Mouse (Mus musculus): ENCODE data around the gene Cand2. TPM values are rescaled to one million over a fixed set of nuclear protein-coding genes. Genes with fewer than 3 reads are reported as not detected.

Cand2 gene
- total RNA-seq, 2 experiments from 2014 or later = 23.4 to 24.2 TPM

- DNase-seq (ENCODE audit: low spot score in 2 of 2) = peak in 1 of 2 experiments; percentile 52
These were observed 49.6 kb downstream of the Cand2 start for GRCm38 (mm10) chr6:115823850-115824464.

- no peak for DNase-seq (ENCODE audit: low spot score in 2 of 2)
These were observed 56.7 kb downstream of the Cand2 start for GRCm38 (mm10) chr6:115830779-115831601.

- DNase-seq (ENCODE audit: low spot score in 2 of 2) = no peak
These were observed 58.0 kb downstream of the Cand2 start for GRCm38 (mm10) chr6:115832152-115832850.

- no peak for DNase-seq (ENCODE audit: low spot score in 2 of 2)
These were observed 59.5 kb downstream of the Cand2 start for GRCm38 (mm10) chr6:115833861-115834260.

GRCm38 (mm10) chr6:115838161-115838597 is 63.8 kb downstream of the Cand2 start, which contains the start of gene Efcab12:
Efcab12 (minus strand) TSS chr6:115838412.
- DNase-seq (ENCODE audit: low spot score in 2 of 2) = peak in 1 of 2 experiments; percentile 53

- no peak for DNase-seq (ENCODE audit: low spot score in 2 of 2)
These were observed 64.4 kb downstream of the Cand2 start for GRCm38 (mm10) chr6:115838745-115839144.

GRCm38 (mm10) chr6:115845006-115845405 is 70.7 kb downstream of the Cand2 start:
- DNase-seq (ENCODE audit: low spot score in 2 of 2) = no peak

GRCm38 (mm10) chr6:115846640-115847411 is 72.5 kb downstream of the Cand2 start:
- DNase-seq (ENCODE audit: low spot score in 2 of 2) = peak in 1 of 2 experiments; percentile 30

GRCm38 (mm10) chr6:115848598-115849304 is 74.4 kb downstream of the Cand2 start:
- DNase-seq (ENCODE audit: low spot score in 2 of 2) = no peak

- DNase-seq (ENCODE audit: low spot score in 2 of 2) = no peak
These were observed 78.2 kb downstream of the Cand2 start for GRCm38 (mm10) chr6:115852446-115853090.

- peak; percentile 78 to 96 for DNase-seq (ENCODE audit: low spot score in 2 of 2)
These were observed 78.9 kb downstream of the Cand2 start, which contains the start of the genes Mbd4 and Ift122 for GRCm38 (mm10) chr6:115853091-115853813. Mbd4 (minus strand) TSS chr6:115853371. Ift122 (plus strand) TSS chr6:115853470.

GRCm38 (mm10) chr6:115853985-115854384 is 79.6 kb downstream of the Cand2 start:
- no peak for DNase-seq (ENCODE audit: low spot score in 2 of 2)

GRCm38 (mm10) chr6:115854432-115854831 is 80.1 kb downstream of the Cand2 start:
- DNase-seq (ENCODE audit: low spot score in 2 of 2) = no peak

Small RNA genes within 50 kb of the gene (microRNA-seq; reads per million reads assigned to microRNA genes)
- gene Mir7660 = not detected

Other genes with a start within 250 kb of the Cand2 start
- 10 to 100 TPM; 18.4 to 20.7 TPM for gene Tsen2, start 229.9 kb upstream of the Cand2 start, total RNA-seq (2021)
- gene Mkrn2os, start 182.0 kb upstream of the Cand2 start, total RNA-seq (2021) = 1 to 10 TPM in 1 of 2 experiments, under 1 TPM in 1; 0.45 to 1.2 TPM
- 10 to 100 TPM; 42.2 to 46.1 TPM for gene Mkrn2, start 172.6 kb upstream of the Cand2 start, total RNA-seq (2021)
- gene Raf1, start 97.9 kb upstream of the Cand2 start, total RNA-seq (2021) = 100 to 1,000 TPM; 125 to 131 TPM
- gene Tmem40, start 12.1 kb upstream of the Cand2 start, total RNA-seq (2021) = 1 to 10 TPM; 1.2 to 1.5 TPM
- gene Rpl32, start 34.2 kb downstream of the Cand2 start, total RNA-seq (2021) = 1,000 to 10,000 TPM; 1,843 to 1,894 TPM
- gene Efcab12, start 63.9 kb downstream of the Cand2 start, total RNA-seq (2021) = 1 to 10 TPM in 1 of 2 experiments, under 1 TPM in 1; 0.96 to 1.9 TPM
- gene Mbd4, start 78.8 kb downstream of the Cand2 start, total RNA-seq (2021) = 1 to 10 TPM; 7.5 to 8.1 TPM
- gene Ift122, start 78.9 kb downstream of the Cand2 start, total RNA-seq (2021) = 10 to 100 TPM; 23.5 to 25.6 TPM
- gene Rho, start 157.2 kb downstream of the Cand2 start, total RNA-seq (2021) = 1 to 10 TPM in 1 of 2 experiments, under 1 TPM in 1; 0.70 to 1.1 TPM
- gene H1foo, start 170.4 kb downstream of the Cand2 start, total RNA-seq (2021) = not detected
- 100 to 1,000 TPM; 237 to 271 TPM for gene Plxnd1, start 220.5 kb downstream of the Cand2 start, total RNA-seq (2021)

Measured in adrenal gland, postnatal 4 days (tissue).